Mouse (Mus musculus): ENCODE data around the gene Morn4.

Morn4 gene

DNA sequence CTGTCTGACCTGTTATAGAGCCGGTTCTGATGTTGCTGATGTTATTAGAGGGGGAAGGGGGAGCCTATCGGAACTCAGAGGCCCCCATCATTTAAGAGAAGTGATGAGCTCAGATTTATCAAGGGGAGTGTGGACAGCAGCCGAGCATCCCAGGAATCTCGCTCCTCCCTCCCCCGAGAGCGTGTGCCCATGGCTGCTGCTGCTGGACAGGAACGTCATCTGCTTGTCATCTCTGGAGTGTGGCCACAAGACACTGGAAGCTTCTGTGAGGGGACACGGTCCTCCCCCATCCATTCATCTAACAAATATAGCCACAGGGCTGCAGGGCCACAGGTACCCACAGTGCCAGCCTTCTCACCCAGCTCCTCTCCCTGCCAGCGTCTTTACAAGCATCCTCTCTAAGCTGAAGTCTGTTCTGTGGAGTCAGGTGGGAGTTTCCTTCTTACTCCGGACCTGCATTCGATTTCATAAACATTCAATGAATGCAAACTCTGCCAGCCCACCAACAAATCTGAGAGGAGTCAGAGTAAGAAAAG is 48.9 kb downstream of the Morn4 start:
- DNase-seq = no peak

DNA sequence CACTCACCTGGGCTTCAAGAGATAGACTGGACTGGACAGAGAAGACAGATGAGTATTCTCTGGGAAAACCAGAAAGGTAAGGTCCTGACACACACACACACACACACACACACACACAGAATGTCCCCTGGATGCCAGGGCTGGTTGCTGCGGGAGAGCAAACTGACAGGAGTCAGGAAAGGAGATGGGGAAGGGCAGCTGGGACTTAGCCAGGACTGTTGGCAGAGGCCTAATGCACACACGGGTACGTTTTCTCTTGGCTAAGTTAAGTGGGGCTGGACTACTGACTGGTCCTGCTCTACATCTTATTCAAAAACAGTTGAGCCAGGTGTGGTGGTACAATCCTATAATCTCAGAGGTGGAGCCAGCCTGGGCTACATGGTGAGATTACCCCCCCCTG is 49.8 kb downstream of the Morn4 start:
- no peak for DNase-seq

DNA sequence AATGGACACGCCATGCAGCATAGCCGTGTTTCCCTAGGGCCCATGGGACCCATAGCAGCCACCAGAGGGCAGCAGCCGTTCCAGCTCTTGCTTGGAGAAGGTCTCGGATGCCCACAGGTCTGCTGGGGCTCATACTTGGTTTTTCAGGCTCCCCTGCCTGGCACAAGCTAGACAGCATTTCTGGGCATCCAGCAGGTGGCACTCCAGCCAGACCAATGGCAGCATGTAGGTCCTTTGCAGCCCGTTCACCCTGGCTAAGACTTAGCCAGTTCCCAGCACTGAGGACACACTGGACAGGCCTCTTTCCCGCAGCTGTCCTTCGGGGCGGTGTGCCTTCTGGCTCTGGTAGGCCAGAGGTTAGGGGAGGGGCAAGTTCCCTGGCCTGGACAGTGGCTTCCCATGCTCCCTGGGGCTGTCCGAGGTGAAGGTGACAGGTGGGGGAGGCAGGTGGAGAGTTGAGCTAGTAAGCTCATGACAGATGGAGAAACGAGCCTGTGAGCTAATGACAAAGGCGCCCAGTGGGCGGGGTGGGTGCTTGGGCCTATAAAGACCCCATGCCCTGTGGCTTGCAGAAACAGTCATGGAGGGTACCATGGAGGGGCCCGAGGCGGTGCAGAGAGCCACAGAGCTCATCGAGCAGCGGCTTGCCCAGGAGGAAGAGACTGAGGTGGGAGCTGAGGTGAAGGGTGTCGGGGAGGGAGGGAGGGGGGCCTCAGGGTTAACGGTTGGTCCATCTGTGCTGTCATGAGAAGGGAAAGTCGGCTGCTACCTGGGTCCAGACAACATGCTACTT is 50.5 kb downstream of the Morn4 start, which contains the start of gene Ankrd2:
TSS of gene Ankrd2 (plus strand) at position 545 of the 793 bp plus-strand sequence.
- peak; percentile 94 for DNase-seq

GRCm38 (mm10) chr19:42034881-42035455 is 51.2 kb downstream of the Morn4 start:
- no peak for DNase-seq

GRCm38 (mm10) chr19:42034146-42034775 is 51.9 kb downstream of the Morn4 start:
- no peak for DNase-seq

DNA sequence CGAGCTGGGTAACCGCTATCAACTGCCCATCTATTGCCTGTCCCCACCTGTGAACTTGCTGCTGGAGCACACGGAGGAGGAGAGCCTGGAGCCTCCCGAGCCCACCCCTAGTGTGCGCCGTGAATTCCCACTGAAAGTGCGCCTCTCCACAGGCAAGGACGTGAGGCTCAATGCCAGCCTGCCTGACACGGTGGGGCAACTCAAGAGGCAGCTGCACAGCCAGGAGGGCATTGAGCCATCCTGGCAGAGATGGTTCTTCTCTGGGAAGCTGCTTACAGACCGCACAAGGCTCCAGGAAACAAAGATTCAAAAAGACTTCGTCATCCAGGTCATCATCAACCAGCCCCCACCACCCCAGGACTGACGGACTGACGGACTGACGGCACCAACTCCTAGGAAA is 52.5 kb downstream of the Morn4 start:
- no peak for DNase-seq

GRCm38 (mm10) chr19:42031112-42031511 is 55.0 kb downstream of the Morn4 start:
- DNase-seq = no peak

DNA sequence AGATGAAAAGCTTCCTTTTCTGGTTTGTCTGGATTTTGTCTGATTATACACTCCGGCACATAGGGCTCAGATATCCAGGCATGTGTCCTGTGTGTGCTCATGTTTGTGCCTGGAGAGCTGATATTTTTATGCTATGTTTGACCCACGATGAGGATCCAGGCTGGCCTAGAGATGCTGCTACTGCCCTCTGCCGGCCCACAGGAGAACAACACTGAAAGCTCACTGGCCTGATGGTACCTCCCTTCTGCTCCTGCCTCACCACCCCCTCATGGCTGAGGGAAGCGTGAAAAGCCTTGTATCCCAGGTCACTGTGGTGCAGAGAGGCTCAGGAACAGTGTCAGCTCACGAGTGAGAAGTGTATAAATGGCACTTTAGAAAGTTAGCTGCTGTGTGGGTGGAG is 60.0 kb downstream of the Morn4 start:
- peak; percentile 84 for DNase-seq

Measured in retina, postnatal 1 day (tissue).